Mouse (Mus musculus): ENCODE measurements around the gene Col4a2.

The Col4a2 gene

GRCm38 (mm10) chr8:11309226-11309625 is 3.4 kb upstream of the Col4a2 start:
- no peak for TF ChIP-seq GATA4 (IDR thresholded peaks at IDR 0.05; ENCODE audit: insufficient replicate concordance, low read length)

- no peak for TF ChIP-seq GATA4 (IDR thresholded peaks at IDR 0.05; ENCODE audit: insufficient replicate concordance, low read length)
Observed at GRCm38 (mm10) chr8:11310049-11310448, 2.6 kb upstream of the Col4a2 start.

- TF ChIP-seq GATA4 (IDR thresholded peaks at IDR 0.05; ENCODE audit: insufficient replicate concordance, low read length): no peak
Observed at GRCm38 (mm10) chr8:11311681-11312348, 790 bp upstream of the Col4a2 start.

GRCm38 (mm10) chr8:11313176-11314111 is 839 bp downstream of the Col4a2 start:
- TF ChIP-seq GATA4 (IDR thresholded peaks at IDR 0.05; ENCODE audit: insufficient replicate concordance, low read length): no peak

GRCm38 (mm10) chr8:11314613-11315012 is 2.0 kb downstream of the Col4a2 start:
- no peak for TF ChIP-seq GATA4 (IDR thresholded peaks at IDR 0.05; ENCODE audit: insufficient replicate concordance, low read length)

GRCm38 (mm10) chr8:11315179-11315943 is 2.8 kb downstream of the Col4a2 start:
- TF ChIP-seq GATA4 (IDR thresholded peaks at IDR 0.05; ENCODE audit: insufficient replicate concordance, low read length): no peak

GRCm38 (mm10) chr8:11316118-11316517 is 3.5 kb downstream of the Col4a2 start:
- no peak for TF ChIP-seq GATA4 (IDR thresholded peaks at IDR 0.05; ENCODE audit: insufficient replicate concordance, low read length)

GRCm38 (mm10) chr8:11319405-11319804 is 6.8 kb downstream of the Col4a2 start:
- no peak for TF ChIP-seq GATA4 (IDR thresholded peaks at IDR 0.05; ENCODE audit: insufficient replicate concordance, low read length)

- no peak for TF ChIP-seq GATA4 (IDR thresholded peaks at IDR 0.05; ENCODE audit: insufficient replicate concordance, low read length)
Observed at GRCm38 (mm10) chr8:11321841-11322240, 9.2 kb downstream of the Col4a2 start.

GRCm38 (mm10) chr8:11322724-11323585 is 10.3 kb downstream of the Col4a2 start:
- TF ChIP-seq GATA4 (IDR thresholded peaks at IDR 0.05; ENCODE audit: insufficient replicate concordance, low read length): peak; percentile 23; the same call in 1 of the 2 replicates

GRCm38 (mm10) chr8:11323681-11324080 is 11.1 kb downstream of the Col4a2 start:
- no peak for TF ChIP-seq GATA4 (IDR thresholded peaks at IDR 0.05; ENCODE audit: insufficient replicate concordance, low read length)

GRCm38 (mm10) chr8:11324801-11325395 is 12.3 kb downstream of the Col4a2 start:
- no peak for TF ChIP-seq GATA4 (IDR thresholded peaks at IDR 0.05; ENCODE audit: insufficient replicate concordance, low read length)

GRCm38 (mm10) chr8:11327298-11327697 is 14.7 kb downstream of the Col4a2 start:
- TF ChIP-seq GATA4 (IDR thresholded peaks at IDR 0.05; ENCODE audit: insufficient replicate concordance, low read length): no peak

Data from liver, adult (tissue).